Mouse (Mus musculus) MEL (cell line): ENCODE measurements around the gene Gm4553. TPM values are rescaled to one million over a fixed set of nuclear protein-coding genes. Genes with fewer than 3 reads are reported as not detected.
"Not testable (repeated sequence)": the region's sequence is repeated elsewhere in the genome, so short reads cannot be mapped to it uniquely, and the experiment has no call there.

Source experiments
- DNase-seq: peaks from one replicate; pipeline ENCODE4 v3.0.0; 2011; ENCODE audit warnings: low read depth, low spot score
- H3K27ac ChIP-seq: 2 replicates; pipeline ENCODE4 v1.5.1; 2012; ENCODE audit warnings: low read depth, mild to moderate bottlenecking, control low read depth, low read length, moderate library complexity; ENCODE audit not compliant: control insufficient read depth
- H3K27me3 ChIP-seq, 2 experiments: fragments of 150-350 bp in 1 of 2; sonication (generic) in 1 of 2; 2 replicates each; pipeline ENCODE4 v1.6.1; 2012; ENCODE audit warnings: low read length in 2 of 2, mild to moderate bottlenecking in 2 of 2, improper control_type of control experiment in 1 of 2, moderate library complexity in 1 of 2; ENCODE audit not compliant: insufficient read depth in 2 of 2, control insufficient read depth in 1 of 2
- H3K36me3 ChIP-seq, 2 experiments: 2 replicates each; pipeline ENCODE4 v1.6.1; 2012 to 2014; ENCODE audit warnings: low read length in 2 of 2, improper control_type of control experiment in 1 of 2, inconsistent platforms in 1 of 2, mild to moderate bottlenecking in 1 of 2; ENCODE audit not compliant: insufficient read depth in 2 of 2, control insufficient read depth in 1 of 2
- H3K4me1 ChIP-seq, 2 experiments: fragments of 150-350 bp in 1 of 2; sonication (generic) in 1 of 2; 2 replicates each; pipeline ENCODE4 v1.6.1; 2012; ENCODE audit warnings: low read length in 2 of 2, improper control_type of control experiment in 1 of 2, mild to moderate bottlenecking in 1 of 2; ENCODE audit not compliant: insufficient read depth in 2 of 2, control insufficient read depth in 1 of 2
- H3K4me3 ChIP-seq, 2 experiments: fragments of 150-350 bp in 1 of 2; sonication (generic) in 1 of 2; 2 replicates each; pipeline ENCODE4 v1.5.1; 2012; ENCODE audit warnings: low read depth in 2 of 2, low read length in 2 of 2, mild to moderate bottlenecking in 2 of 2, moderate library complexity in 2 of 2, control low read depth in 1 of 2, improper control_type of control experiment in 1 of 2; ENCODE audit not compliant: control insufficient read depth in 1 of 2, insufficient read depth in 1 of 2
- H3K79me2 ChIP-seq: 2 replicates; pipeline ENCODE4 v1.6.1; 2012; ENCODE audit warnings: mild to moderate bottlenecking, low read length, moderate library complexity; ENCODE audit not compliant: control insufficient read depth, poor library complexity, insufficient read depth
- H3K9ac ChIP-seq: 2 replicates; pipeline ENCODE4 v1.6.1; 2012; ENCODE audit warnings: low read depth, mild to moderate bottlenecking, control low read depth, low read length, moderate library complexity; ENCODE audit not compliant: control insufficient read depth, poor library complexity, severe bottlenecking
- H3K9me3 ChIP-seq: fragments of 150-350 bp; sonication (generic); replicated peaks from 2 replicates; pipeline ENCODE4 v1.6.1; 2012; ENCODE audit warnings: mild to moderate bottlenecking, low read length, improper control_type of control experiment, moderate library complexity; ENCODE audit not compliant: insufficient read depth
- CHD2 ChIP-seq: IDR thresholded peaks from 2 replicates; pipeline ENCODE4 v1.6.1; 2011; ENCODE audit warnings: low read length, improper control_type of control experiment
- E2F4 ChIP-seq: IDR thresholded peaks from 2 replicates; pipeline ENCODE4 v1.6.1; 2011; ENCODE audit warnings: low read depth, low read length, improper control_type of control experiment, borderline replicate concordance
- ELF1 ChIP-seq: IDR thresholded peaks from 2 replicates; pipeline ENCODE4 v1.6.1; 2014; ENCODE audit warnings: low read depth, mild to moderate bottlenecking, inconsistent platforms, low read length, improper control_type of control experiment, moderate library complexity
- ETS1 ChIP-seq: IDR thresholded peaks from 2 replicates; pipeline ENCODE4 v1.6.1; 2012; ENCODE audit warnings: low read depth, mild to moderate bottlenecking, inconsistent platforms, low read length, improper control_type of control experiment, moderate library complexity
- HCFC1 ChIP-seq: IDR thresholded peaks from 2 replicates; pipeline ENCODE4 v1.6.1; 2012; ENCODE audit warnings: low read depth, mild to moderate bottlenecking, inconsistent platforms, low read length, improper control_type of control experiment, moderate library complexity
- JUND ChIP-seq: IDR thresholded peaks from 2 replicates; pipeline ENCODE4 v1.6.1; 2011; ENCODE audit warnings: low read depth, mild to moderate bottlenecking, improper control_type of control experiment, low read length
- MAZ ChIP-seq: IDR thresholded peaks from 2 replicates; pipeline ENCODE4 v1.6.1; 2012; ENCODE audit warnings: low read depth, mild to moderate bottlenecking, inconsistent platforms, low read length, improper control_type of control experiment
- MXI1 ChIP-seq: IDR thresholded peaks from 2 replicates; pipeline ENCODE4 v1.6.1; 2011; ENCODE audit warnings: mild to moderate bottlenecking, low read depth, low read length, improper control_type of control experiment
- MYB ChIP-seq: IDR thresholded peaks from 2 replicates; pipeline ENCODE4 v1.6.1; 2011; ENCODE audit warnings: mild to moderate bottlenecking, low read depth, low read length, improper control_type of control experiment
- MYC ChIP-seq: IDR thresholded peaks from 2 replicates; pipeline ENCODE4 v1.6.1; 2011; ENCODE audit warnings: low read depth, mild to moderate bottlenecking, low read length, improper control_type of control experiment, moderate library complexity
- NRF1 ChIP-seq: IDR thresholded peaks from 2 replicates; pipeline ENCODE4 v1.6.1; 2014; ENCODE audit warnings: low read depth, mild to moderate bottlenecking, inconsistent platforms, low read length, improper control_type of control experiment, moderate library complexity; ENCODE audit not compliant: poor library complexity, insufficient read depth, severe bottlenecking
- SMC3 ChIP-seq: IDR thresholded peaks from 2 replicates; pipeline ENCODE4 v1.6.1; 2011; ENCODE audit warnings: low read depth, low read length, improper control_type of control experiment
- TAL1 ChIP-seq: IDR thresholded peaks from 2 replicates; pipeline ENCODE4 v1.6.1; 2012; ENCODE audit warnings: mild to moderate bottlenecking, inconsistent platforms, low read length, moderate library complexity, mixed read lengths
- TBP ChIP-seq: IDR thresholded peaks from 2 replicates; pipeline ENCODE4 v1.8.0; 2011; ENCODE audit warnings: low read depth, low read length, improper control_type of control experiment
- UBTF ChIP-seq: IDR thresholded peaks from 2 replicates; pipeline ENCODE4 v1.6.1; 2012; ENCODE audit warnings: low read depth, mild to moderate bottlenecking, inconsistent platforms, low read length, improper control_type of control experiment, moderate library complexity, borderline replicate concordance; ENCODE audit not compliant: insufficient read depth
- USF2 ChIP-seq, 2 experiments: IDR thresholded peaks; 2 replicates each; pipeline ENCODE4 v1.6.1; 2011 to 2012; ENCODE audit warnings: improper control_type of control experiment in 2 of 2, low read length in 2 of 2, borderline replicate concordance in 1 of 2, inconsistent platforms in 1 of 2, low read depth in 1 of 2, mild to moderate bottlenecking in 1 of 2; ENCODE audit not compliant: insufficient read depth in 1 of 2
- ZC3H11A ChIP-seq: IDR thresholded peaks from 2 replicates; pipeline ENCODE4 v1.6.1; 2012; ENCODE audit warnings: low read depth, mild to moderate bottlenecking, inconsistent platforms, low read length, improper control_type of control experiment
- polyA plus RNA-seq, 2 experiments: library from polyadenylated mRNA; stranded (reverse) in 1 of 2; unstranded in 1 of 2; fragments of >175 nt in 1 of 2; fragments of >200 nt in 1 of 2; gene quantifications; 2 replicates each; pipeline versions ENCODE4 v1.2.1 to v1.2.4; 2012; ENCODE audit warnings: low replicate concordance in 2 of 2, low read depth in 1 of 2; ENCODE audit not compliant: insufficient read length in 2 of 2, insufficient read depth in 1 of 2, missing spikeins in 1 of 2
- total RNA-seq: library from RNA; depleted of rRNA; stranded (reverse); fragments of 300-350 nt; gene quantifications from 2 replicates; pipeline ENCODE4 v1.2.3, GENCODE M21; 2012

Gm4553 gene
- total and polyA plus RNA-seq, 3 experiments: not detected

- Histone ChIP-seq H3K9ac (no peak within 1 kb of the TSS), H3K36me3 (no peaks in the 10 kb centered on the region), H3K4me1 (no peaks in the 10 kb centered on the region), H3K27ac (no peak within 1 kb of the TSS), H3K9me3 (no peaks in the 10 kb centered on the region), H3K79me2 (no peaks in the 10 kb centered on the region), H3K4me3 (no peak within 1 kb of the TSS), H3K27me3 (no peaks in the 10 kb centered on the region; a peak in 2 of 4 replicates)
- TF ChIP-seq ETS1: no peak
- no peak for TF ChIP-seq UBTF
- TF ChIP-seq TAL1: no peak
- no peak for TF ChIP-seq MYB
- no peak for DNase-seq
Observed at GRCm38 (mm10) chr7:142144507-142144906, 21.0 kb downstream of the Gm4553 start, which contains the start of gene Gm45337. TSS of gene Gm45337 (minus strand) at chr7:142144607.

GRCm38 (mm10) chr7:142143506-142144010 is 22.0 kb downstream of the Gm4553 start:
- DNase-seq, H3K27ac ChIP-seq, H3K36me3 ChIP-seq, H3K4me1 ChIP-seq, H3K79me2 ChIP-seq, H3K9me3 ChIP-seq, H3K27me3 ChIP-seq, H3K9ac ChIP-seq, H3K4me3 ChIP-seq: not testable (repeated sequence)

- Histone ChIP-seq H3K4me1 (no peaks in the 10 kb centered on the region), H3K27ac (no peak overlapping the region), H3K36me3 (no peaks in the 10 kb centered on the region), H3K4me3 (no peak overlapping the region), H3K9me3 (no peaks in the 10 kb centered on the region), H3K79me2 (no peaks in the 10 kb centered on the region), H3K27me3 (peaks cover 0 to 2% of the 10 kb centered on the region in 2 experiments; a peak in 3 of 4 replicates), H3K9ac (no peak overlapping the region)
- no peak for DNase-seq
- no peak for TF ChIP-seq HCFC1
- TF ChIP-seq CHD2: no peak
- no peak for TF ChIP-seq MAZ
- no peak for TF ChIP-seq MYC
- no peak for TF ChIP-seq E2F4
- TF ChIP-seq JUND: no peak
- TF ChIP-seq SMC3: no peak
- no peak for TF ChIP-seq ELF1
- no peak for TF ChIP-seq TAL1
- no peak for TF ChIP-seq NRF1
- TF ChIP-seq TBP: no peak
- TF ChIP-seq ZC3H11A: no peak
- no peak for TF ChIP-seq USF2 (IDR thresholded peaks at IDR 0.05; ENCODE audit: borderline replicate concordance in 1 of 2, insufficient read depth in 1 of 2, low read depth in 1 of 2, low read length in 2 of 2)
- no peak for TF ChIP-seq MXI1
Observed at GRCm38 (mm10) chr7:142140696-142141095, 24.8 kb downstream of the Gm4553 start.

GRCm38 (mm10) chr7:142135934-142136333 is 29.6 kb downstream of the Gm4553 start, which contains the start of gene Gm39115:
TSS of gene Gm39115 (minus strand) at chr7:142136034.
- DNase-seq, H3K9me3 ChIP-seq, H3K9ac ChIP-seq, H3K27ac ChIP-seq, H3K4me1 ChIP-seq, H3K27me3 ChIP-seq, H3K4me3 ChIP-seq, H3K79me2 ChIP-seq, H3K36me3 ChIP-seq: not testable (repeated sequence)
